Mouse (Mus musculus): ENCODE results near the gene Tbx10. TPM values are rescaled to one million over a fixed set of nuclear protein-coding genes. Genes with fewer than 3 reads are reported as not detected.

Tbx10 gene
- polyA plus RNA-seq, 1 experiment: 0.06 TPM

GRCm38 (mm10) chr19:3990804-3991203 is 1.7 kb upstream of the Tbx10 start:
- TF ChIP-seq CTCF (IDR thresholded peaks at IDR 0.05; ENCODE audit: insufficient read depth, low read length) (no peak), POLR2A (IDR thresholded peaks at IDR 0.05; ENCODE audit: borderline replicate concordance, extremely low read depth, low read depth, low read length) (no peak)
- 67% methylated on average over 6 of the region's 6 CpGs for WGBS
- no peak for DNase-seq
- Histone ChIP-seq H3K4me1 (ENCODE audit: control insufficient read depth, insufficient read depth, low read length) (peaks cover 3% of the 10 kb centered on the region), H3K4me3 (replicated peaks; ENCODE audit: extremely low read depth, low read depth, low read length) (no peak overlapping the region)

DNA sequence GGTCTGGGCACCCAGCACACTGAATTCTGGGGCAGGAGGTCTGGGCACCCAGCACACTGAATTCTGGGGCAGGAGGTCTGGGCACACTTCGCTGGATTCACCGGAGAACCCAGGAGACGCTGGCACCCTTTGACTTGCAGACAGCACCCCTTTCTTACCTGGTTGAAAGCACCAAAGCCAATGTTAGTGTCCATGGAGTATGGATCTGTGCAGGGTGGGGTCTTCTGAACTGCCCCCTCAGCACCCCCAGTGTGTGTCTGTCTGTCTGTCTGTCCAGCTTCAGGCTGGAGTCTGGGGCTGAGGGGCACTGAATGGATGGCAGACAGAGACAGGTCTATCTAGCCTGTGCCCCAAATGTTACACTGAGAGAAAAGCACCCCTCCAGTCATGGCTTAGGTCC is 990 bp upstream of the Tbx10 start:
- no peak for DNase-seq
- H3K4me3 ChIP-seq (replicated peaks; ENCODE audit: extremely low read depth, low read depth, low read length): no peak overlapping the region
- no peak for TF ChIP-seq CTCF (IDR thresholded peaks at IDR 0.05; ENCODE audit: insufficient read depth, low read length)
- no peak for TF ChIP-seq POLR2A (IDR thresholded peaks at IDR 0.05; ENCODE audit: borderline replicate concordance, extremely low read depth, low read depth, low read length)
- H3K4me1 ChIP-seq (ENCODE audit: control insufficient read depth, insufficient read depth, low read length): peaks cover 2% of the 10 kb centered on the region
- 95% methylated on average over 3 of the region's 3 CpGs for WGBS

GRCm38 (mm10) chr19:3991966-3992365 is 586 bp upstream of the Tbx10 start:
- TF ChIP-seq POLR2A (IDR thresholded peaks at IDR 0.05; ENCODE audit: borderline replicate concordance, extremely low read depth, low read depth, low read length) (no peak), CTCF (IDR thresholded peaks at IDR 0.05; ENCODE audit: insufficient read depth, low read length) (no peak)
- no peak for DNase-seq
- Histone ChIP-seq H3K4me1 (ENCODE audit: control insufficient read depth, insufficient read depth, low read length) (no peaks in the 10 kb centered on the region; the same call in 1 of the 2 replicates), H3K4me3 (replicated peaks; ENCODE audit: extremely low read depth, low read depth, low read length) (no peak overlapping the region)
- WGBS: 86% methylated on average over 3 of the region's 3 CpGs

- H3K4me3 ChIP-seq (replicated peaks; ENCODE audit: extremely low read depth, low read depth, low read length): no peak overlapping the region
- no peak for DNase-seq
- no peaks in the 10 kb centered on the region; the same call in 1 of the 2 replicates for H3K4me1 ChIP-seq (ENCODE audit: control insufficient read depth, insufficient read depth, low read length)
- 50% methylated on average over 6 of the region's 6 CpGs for WGBS
- TF ChIP-seq POLR2A (IDR thresholded peaks at IDR 0.05; ENCODE audit: borderline replicate concordance, extremely low read depth, low read depth, low read length) (no peak), CTCF (IDR thresholded peaks at IDR 0.05; ENCODE audit: insufficient read depth, low read length) (no peak)
Measured at GRCm38 (mm10) chr19:3994932-3995331, 2.4 kb downstream of the Tbx10 start.

GRCm38 (mm10) chr19:3995505-3995904 is 3.0 kb downstream of the Tbx10 start:
- DNase-seq: no peak
- H3K4me3 ChIP-seq (replicated peaks; ENCODE audit: extremely low read depth, low read depth, low read length): no peak overlapping the region
- WGBS: 71% methylated on average over 3 of the region's 3 CpGs
- no peaks in the 10 kb centered on the region; the same call in 1 of the 2 replicates for H3K4me1 ChIP-seq (ENCODE audit: control insufficient read depth, insufficient read depth, low read length)
- TF ChIP-seq CTCF (IDR thresholded peaks at IDR 0.05; ENCODE audit: insufficient read depth, low read length) (no peak), POLR2A (IDR thresholded peaks at IDR 0.05; ENCODE audit: borderline replicate concordance, extremely low read depth, low read depth, low read length) (no peak)

- H3K4me3 ChIP-seq (replicated peaks; ENCODE audit: extremely low read depth, low read depth, low read length): no peak overlapping the region
- peaks cover 4% of the 10 kb centered on the region for H3K4me1 ChIP-seq (ENCODE audit: control insufficient read depth, insufficient read depth, low read length)
- TF ChIP-seq POLR2A (IDR thresholded peaks at IDR 0.05; ENCODE audit: borderline replicate concordance, extremely low read depth, low read depth, low read length) (no peak), CTCF (IDR thresholded peaks at IDR 0.05; ENCODE audit: insufficient read depth, low read length) (no peak)
- 58% methylated on average over 7 of the region's 7 CpGs for WGBS
- DNase-seq: no peak
Measured at GRCm38 (mm10) chr19:3996106-3996505, 3.6 kb downstream of the Tbx10 start.

GRCm38 (mm10) chr19:3996747-3997146 is 4.2 kb downstream of the Tbx10 start:
- Histone ChIP-seq H3K4me1 (ENCODE audit: control insufficient read depth, insufficient read depth, low read length) (peaks cover 5% of the 10 kb centered on the region), H3K4me3 (replicated peaks; ENCODE audit: extremely low read depth, low read depth, low read length) (no peak overlapping the region)
- WGBS: 86% methylated on average over 8 of the region's 8 CpGs
- no peak for TF ChIP-seq POLR2A (IDR thresholded peaks at IDR 0.05; ENCODE audit: borderline replicate concordance, extremely low read depth, low read depth, low read length)
- TF ChIP-seq CTCF (IDR thresholded peaks at IDR 0.05; ENCODE audit: insufficient read depth, low read length): no peak
- DNase-seq: no peak

GRCm38 (mm10) chr19:3997231-3997630 is 4.7 kb downstream of the Tbx10 start:
- Histone ChIP-seq H3K4me3 (replicated peaks; ENCODE audit: extremely low read depth, low read depth, low read length) (no peak overlapping the region), H3K4me1 (ENCODE audit: control insufficient read depth, insufficient read depth, low read length) (peaks cover 5% of the 10 kb centered on the region)
- TF ChIP-seq POLR2A (IDR thresholded peaks at IDR 0.05; ENCODE audit: borderline replicate concordance, extremely low read depth, low read depth, low read length) (no peak), CTCF (IDR thresholded peaks at IDR 0.05; ENCODE audit: insufficient read depth, low read length) (no peak)
- DNase-seq: no peak
- 56% methylated on average over 8 of the region's 8 CpGs for WGBS

- Histone ChIP-seq H3K4me1 (ENCODE audit: control insufficient read depth, insufficient read depth, low read length) (peaks cover 5% of the 10 kb centered on the region), H3K4me3 (replicated peaks; ENCODE audit: extremely low read depth, low read depth, low read length) (no peak overlapping the region)
- 74% methylated on average over 8 of the region's 8 CpGs for WGBS
- no peak for TF ChIP-seq CTCF (IDR thresholded peaks at IDR 0.05; ENCODE audit: insufficient read depth, low read length)
- no peak for DNase-seq
Measured at GRCm38 (mm10) chr19:3998335-3998734, 5.8 kb downstream of the Tbx10 start.

GRCm38 (mm10) chr19:3999121-3999730 is 6.7 kb downstream of the Tbx10 start:
- H3K4me1 ChIP-seq (ENCODE audit: control insufficient read depth, insufficient read depth, low read length): peaks cover 5% of the 10 kb centered on the region
- TF ChIP-seq POLR2A (IDR thresholded peaks at IDR 0.05; ENCODE audit: borderline replicate concordance, extremely low read depth, low read depth, low read length): no peak
- no peak for TF ChIP-seq CTCF (IDR thresholded peaks at IDR 0.05; ENCODE audit: insufficient read depth, low read length)
- H3K4me3 ChIP-seq (replicated peaks; ENCODE audit: extremely low read depth, low read depth, low read length): no peak overlapping the region
- 78% methylated on average over 9 of the region's 9 CpGs for WGBS
- no peak for DNase-seq
